Mouse (Mus musculus): ENCODE results near the gene Serpina1f. TPM values are rescaled to one million over a fixed set of nuclear protein-coding genes. Genes with fewer than 3 reads are reported as not detected.

Serpina1f gene
- total RNA-seq, 2 experiments from 2014 or later = not detected

DNA sequence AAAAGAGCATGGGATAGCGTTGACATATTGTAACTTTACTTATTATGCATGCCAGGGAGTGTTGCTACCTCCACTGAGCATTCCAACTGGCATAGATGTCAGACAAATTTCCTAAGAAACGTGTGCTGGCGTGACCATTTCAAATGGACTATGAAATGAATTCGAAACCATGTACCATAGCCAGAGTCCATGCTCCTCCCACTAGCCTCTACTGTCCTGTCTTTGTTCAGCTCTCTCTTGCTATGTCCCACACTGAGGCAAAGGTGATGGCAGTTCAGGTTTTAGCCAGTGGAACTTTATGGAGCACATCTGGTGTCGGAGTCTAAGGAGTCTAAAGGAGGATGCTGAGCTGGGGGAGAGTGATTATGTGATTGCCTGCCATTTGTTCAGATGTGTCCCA lies 35.3 kb downstream of the Serpina1f start:
- DNase-seq = no peak

DNA sequence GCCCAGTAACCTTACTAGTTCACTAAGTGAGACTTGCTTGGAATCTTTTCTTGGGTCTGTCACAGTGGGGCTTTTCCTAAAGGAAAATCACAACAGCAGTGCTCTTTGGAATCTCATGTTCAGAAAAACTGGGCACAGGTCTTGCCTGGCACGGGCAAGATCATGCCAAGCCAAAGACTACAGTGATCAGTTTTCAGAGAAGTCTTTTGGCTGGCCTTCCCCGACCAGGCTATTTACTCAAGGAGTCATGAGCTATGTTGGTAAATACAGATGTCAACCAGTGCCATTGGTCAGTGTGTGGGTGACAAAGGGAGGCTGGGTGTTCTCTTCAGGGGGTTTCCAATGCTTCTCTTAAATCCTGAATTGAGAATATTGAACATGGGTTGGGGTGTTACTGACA lies 36.2 kb downstream of the Serpina1f start:
- DNase-seq = peak; percentile 41

DNA sequence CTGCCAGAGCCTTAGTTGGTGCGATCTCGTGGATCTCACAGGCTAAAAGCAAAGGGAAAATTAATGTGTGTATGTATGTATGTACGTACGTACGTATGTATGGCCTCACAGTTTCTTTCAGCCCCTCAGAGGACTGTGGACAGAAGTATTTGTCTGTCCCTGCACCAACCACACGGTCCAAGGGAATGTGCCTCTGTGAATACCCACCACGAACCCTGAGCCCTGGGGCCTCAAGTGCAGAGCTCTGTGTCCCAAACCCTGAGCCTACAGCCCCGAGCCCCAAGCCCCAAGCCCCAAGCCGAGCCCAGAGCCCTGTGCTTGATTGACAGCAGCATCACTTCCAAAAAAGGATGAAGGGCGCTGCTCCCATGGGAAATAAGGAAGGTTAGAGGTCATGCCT lies 37.3 kb downstream of the Serpina1f start:
- no peak for DNase-seq

DNA sequence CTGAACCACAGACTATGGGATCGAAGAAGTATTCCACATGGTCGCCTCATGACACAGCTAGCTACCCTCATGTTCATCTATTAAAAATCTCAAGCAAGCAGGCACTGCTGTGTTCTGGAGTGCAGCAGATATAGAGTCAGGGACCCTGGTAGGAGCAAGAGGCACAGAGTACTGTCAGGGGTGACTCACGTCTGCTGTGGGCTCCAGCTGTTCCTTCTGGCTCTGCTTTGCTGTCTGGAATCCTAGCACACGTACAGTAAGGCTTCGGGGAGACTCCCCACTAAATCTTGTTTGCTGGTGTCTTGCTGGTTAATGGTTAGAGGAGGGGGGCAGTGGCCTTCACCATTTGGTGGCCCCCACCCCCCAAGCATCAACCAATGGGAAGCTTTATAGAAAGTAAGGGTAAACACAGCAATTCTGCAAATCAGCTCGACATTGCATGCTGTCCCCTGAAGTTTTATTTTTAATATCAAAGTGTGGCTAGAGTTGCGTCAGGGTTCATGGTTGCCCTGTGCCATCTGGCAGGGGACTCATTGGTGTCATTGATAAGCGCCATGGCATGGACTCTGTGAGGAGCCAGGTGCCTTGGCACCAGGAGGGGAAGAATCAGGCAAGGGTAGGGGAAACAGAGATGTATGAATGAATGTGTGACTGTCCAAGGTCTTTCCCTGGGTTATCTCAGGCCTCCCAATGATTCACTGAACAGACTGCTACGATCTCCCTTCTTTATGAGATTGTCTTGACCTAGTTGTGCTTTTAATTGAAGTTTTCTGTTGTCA lies 38.3 kb downstream of the Serpina1f start, which contains the start of gene Serpina6:
TSS of gene Serpina6 (minus strand) at position 365 of the 779 bp plus-strand sequence.
- no peak for DNase-seq

DNA sequence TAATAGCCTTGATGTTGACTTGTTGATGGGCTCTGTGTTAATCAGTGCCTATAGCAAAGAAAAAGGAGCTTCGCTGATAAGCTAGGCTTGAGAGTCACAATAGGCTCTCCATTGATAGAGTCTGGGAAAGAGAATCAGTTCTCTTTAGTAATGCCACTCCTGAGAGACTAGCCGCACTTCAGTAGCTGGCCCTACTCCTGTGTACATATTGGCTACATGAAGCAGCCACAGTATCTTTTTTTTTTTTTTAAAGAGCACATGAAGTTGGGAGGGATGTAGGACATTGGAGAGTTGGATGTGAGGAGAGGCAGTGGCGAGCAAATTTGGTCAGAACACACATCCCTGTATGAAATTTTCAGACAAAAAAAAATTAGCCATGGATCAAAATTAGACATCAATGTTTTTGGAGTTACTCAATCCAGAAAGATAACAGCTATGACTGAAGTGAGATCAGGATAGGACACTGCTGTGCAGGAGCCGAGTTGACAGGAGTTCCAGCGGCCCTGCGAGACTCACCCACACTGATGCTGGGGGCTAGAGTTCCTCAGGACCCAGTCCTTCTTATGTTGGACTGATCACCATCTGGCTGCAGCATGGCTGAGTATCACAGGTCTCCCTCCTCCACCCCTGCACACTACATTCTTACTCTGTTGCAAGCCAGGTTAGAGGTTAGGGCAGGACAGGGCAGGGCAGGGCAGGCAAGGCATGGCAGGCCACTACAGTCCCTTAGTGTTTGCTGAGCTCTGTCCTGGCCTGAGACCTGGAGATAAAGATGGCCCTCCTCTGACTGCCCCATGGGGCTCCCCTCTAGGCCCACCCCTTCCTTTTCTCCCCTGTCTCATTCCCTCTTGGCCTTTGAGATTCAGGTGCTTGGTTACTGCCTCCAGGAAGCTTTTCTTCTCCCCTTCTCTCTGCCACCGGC lies 39.9 kb downstream of the Serpina1f start:
- DNase-seq = no peak

DNA sequence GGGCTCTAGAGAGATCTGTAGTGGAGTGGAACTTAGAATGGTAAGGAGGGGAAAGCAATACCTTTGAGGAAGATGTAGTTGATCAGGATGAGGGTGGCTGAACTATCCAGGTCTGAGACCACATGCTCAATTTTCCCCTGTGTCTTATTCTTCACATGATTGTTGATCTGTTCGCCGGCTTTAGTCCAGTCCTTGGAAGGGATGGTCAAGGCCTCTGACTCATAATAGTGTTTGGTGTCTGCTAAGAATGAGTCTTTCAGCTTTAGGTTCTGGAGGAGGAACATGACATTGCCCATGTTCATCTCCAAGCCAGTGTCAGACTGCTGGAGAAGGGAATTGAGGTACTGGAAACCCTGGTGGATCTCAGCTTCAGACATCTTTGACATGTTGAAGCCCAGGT lies 41.5 kb downstream of the Serpina1f start:
- DNase-seq = peak; percentile 17

DNA sequence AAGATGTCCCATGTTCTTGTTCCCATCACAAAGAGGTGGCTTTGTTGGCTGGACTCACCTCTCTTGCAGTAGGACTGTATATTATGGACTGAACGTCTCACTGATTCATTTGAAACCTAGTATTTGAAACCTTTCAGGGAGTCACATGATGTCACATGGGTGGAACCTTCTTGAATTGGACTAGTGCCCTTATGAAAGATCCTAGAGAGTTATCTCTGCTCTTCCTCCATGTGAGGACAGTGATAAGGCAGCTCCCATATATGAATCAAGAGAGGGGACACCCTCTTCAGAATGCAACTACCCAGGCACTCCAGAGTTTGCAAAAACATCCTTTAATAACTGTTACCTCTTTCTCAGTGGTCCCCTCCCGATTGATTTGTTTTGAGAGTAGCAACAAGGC lies 49.0 kb downstream of the Serpina1f start:
- DNase-seq = no peak

DNA sequence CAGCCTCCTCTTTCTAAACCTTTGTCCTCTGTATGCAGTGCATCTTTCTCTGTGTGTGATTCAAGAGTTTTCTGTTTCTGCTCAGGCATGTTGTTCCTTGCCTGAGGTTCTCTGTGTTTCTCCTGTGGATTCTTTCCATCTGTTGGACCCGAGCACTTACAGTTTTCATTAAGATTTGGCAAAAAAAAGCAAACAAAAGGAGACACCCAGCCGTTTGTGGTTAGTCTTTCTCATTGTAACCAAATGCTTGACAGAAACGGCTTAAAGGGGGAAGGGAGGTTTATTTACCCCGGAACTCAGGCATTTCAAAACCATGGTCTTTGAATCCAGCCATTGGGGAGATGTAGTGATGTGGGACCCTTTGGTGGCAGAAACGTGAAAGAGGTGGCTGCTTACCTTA lies 50.7 kb downstream of the Serpina1f start:
- DNase-seq = no peak

DNA sequence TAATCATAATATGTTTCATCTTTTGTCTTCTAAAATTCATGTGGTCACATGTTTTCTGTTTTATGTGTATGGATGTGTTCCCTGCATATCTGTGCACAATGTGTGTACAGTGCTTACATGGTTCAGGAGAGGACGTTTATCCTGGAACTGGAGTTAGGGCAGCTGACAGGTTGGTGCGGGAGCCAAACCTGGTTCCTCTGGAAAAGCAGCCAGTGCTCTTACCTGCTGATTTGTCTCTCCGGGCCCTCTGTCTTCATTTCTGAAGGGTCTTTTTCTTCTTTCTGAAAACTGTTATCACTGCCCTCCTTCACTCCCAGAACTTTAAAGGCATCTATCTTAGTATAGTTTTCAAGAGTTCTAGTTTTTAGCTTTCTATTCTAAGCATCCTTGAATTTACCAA lies 51.5 kb downstream of the Serpina1f start:
- no peak for DNase-seq

DNA sequence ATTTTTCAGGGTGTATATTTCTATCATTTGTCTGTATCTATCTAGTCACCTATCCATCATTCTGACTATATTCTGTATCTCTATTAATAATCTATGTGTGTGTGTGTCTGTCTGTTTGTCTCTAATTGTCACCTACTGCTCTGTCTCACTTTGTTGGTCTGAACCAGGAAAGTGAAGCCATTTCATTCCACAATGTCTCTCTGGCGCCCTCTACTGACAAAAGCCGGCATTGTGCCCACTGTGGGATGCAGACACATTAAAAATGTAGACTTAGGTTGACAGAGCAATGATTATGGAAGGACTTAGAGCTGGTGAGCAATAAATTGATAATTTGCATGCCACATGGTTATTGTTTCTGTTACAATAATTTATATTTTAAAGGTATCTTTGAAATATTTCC lies 52.0 kb downstream of the Serpina1f start:
- DNase-seq = peak; percentile 93

Other genes with a start within 250 kb of the Serpina1f start
- gene Ifi27l2b, start 238.3 kb downstream of the Serpina1f start, total RNA-seq (2021) = not detected
- 1 to 10 TPM; 2.3 to 3.2 TPM for gene Ppp4r4, start 163.2 kb downstream of the Serpina1f start, total RNA-seq (2021)
- gene Serpina10, start 64.1 kb downstream of the Serpina1f start, total RNA-seq (2021) = 10 to 100 TPM; 11.9 to 22.2 TPM
- gene Serpina6, start 38.3 kb downstream of the Serpina1f start, total RNA-seq (2021) = 10 to 100 TPM; 12.2 to 21.7 TPM
- not detected for gene Serpina16, start 19.4 kb downstream of the Serpina1f start, total RNA-seq (2021)
- gene Serpina1d, start 78.1 kb upstream of the Serpina1f start, total RNA-seq (2021) = 100 to 1,000 TPM; 308 to 732 TPM
- 1,000 to 10,000 TPM in 1 of 2 experiments, 100 to 1,000 TPM in 1; 691 to 1,677 TPM for gene Serpina1b, start 134.8 kb upstream of the Serpina1f start, total RNA-seq (2021)
- gene Serpina1a, start 168.0 kb upstream of the Serpina1f start, total RNA-seq (2021) = 100 to 1,000 TPM; 292 to 744 TPM
- gene Serpina1c, start 209.4 kb upstream of the Serpina1f start, total RNA-seq (2021) = 100 to 1,000 TPM; 280 to 719 TPM

Measured in adrenal gland, postnatal 10 days (tissue).